Mouse (Mus musculus) G1E (cell line): ENCODE measurements around the gene Slc34a2. TPM values are rescaled to one million over a fixed set of nuclear protein-coding genes. Genes with fewer than 3 reads are reported as not detected.

Experiments
- ATAC-seq: 2 replicates; pipeline ENCODE4 v1.8.0; 2016; ENCODE audit warnings: mild to moderate bottlenecking; ENCODE audit not compliant: insufficient number of reproducible peaks, poor library complexity, low FRiP score, severe bottlenecking; ENCODE audit errors: extremely low read depth
- DNase-seq: peaks from one replicate; pipeline ENCODE4 v3.0.0; 2012; ENCODE audit warnings: low spot score
- H3K27me3 ChIP-seq: 2 replicates; pipeline ENCODE4 v1.6.1; 2012; ENCODE audit warnings: mild to moderate bottlenecking, low read length, inconsistent platforms; ENCODE audit not compliant: insufficient read depth
- H3K36me3 ChIP-seq: replicated peaks from 2 replicates; pipeline ENCODE3; 2012; ENCODE audit warnings: mild to moderate bottlenecking, inconsistent platforms
- H3K4me1 ChIP-seq: 2 replicates; pipeline ENCODE4 v1.6.1; 2012; ENCODE audit warnings: low read depth, low read length, inconsistent platforms, mixed read lengths; ENCODE audit not compliant: insufficient read depth
- H3K4me3 ChIP-seq: 2 replicates; pipeline ENCODE4 v1.5.1; 2012; ENCODE audit warnings: low read depth, mild to moderate bottlenecking, inconsistent platforms, low read length, moderate library complexity, mixed read lengths
- H3K9me3 ChIP-seq: replicated peaks from 2 replicates; pipeline ENCODE4 v1.6.1; 2012; ENCODE audit warnings: inconsistent platforms
- CTCF ChIP-seq: IDR thresholded peaks from 2 replicates; pipeline ENCODE4 v1.5.1; 2012; ENCODE audit warnings: low read depth, low read length, inconsistent platforms, mixed read lengths
- GATA1 ChIP-seq: IDR thresholded peaks from 2 replicates; pipeline ENCODE4 v1.6.1; 2012; ENCODE audit warnings: borderline replicate concordance, low read length, inconsistent platforms, mixed read lengths
- GATA2 ChIP-seq: IDR thresholded peaks from 2 replicates; pipeline ENCODE4 v1.6.1; 2012; ENCODE audit warnings: low read depth, low read length, inconsistent platforms, borderline replicate concordance
- POLR2AphosphoS5 ChIP-seq: IDR thresholded peaks from 2 replicates; pipeline ENCODE4 v1.6.1; 2012; ENCODE audit warnings: low read depth, low read length, inconsistent platforms; ENCODE audit not compliant: insufficient replicate concordance
- TAL1 ChIP-seq: conservative IDR thresholded peaks from 2 replicates; pipeline ENCODE4 v1.6.1; 2012; ENCODE audit warnings: low read depth, low read length, inconsistent platforms, mixed read lengths
- polyA plus RNA-seq: library from polyadenylated mRNA; stranded (reverse); fragments of >175 nt; gene quantifications from 2 replicates; pipeline ENCODE4 v1.2.3, GENCODE M21; 2012
- total RNA-seq, 2 experiments: library from RNA; stranded (forward) in 1 of 2; stranded (reverse) in 1 of 2; fragments of 200-1000 nt in 1 of 2; fragments of >200 nt in 1 of 2; fragmentation: Nextera tagmentation in 1 of 2; gene quantifications; 2 replicates each; pipeline ENCODE4 v1.2.3; 2014 to 2017

The Slc34a2 gene
- total and polyA plus RNA-seq, 3 experiments = 0.11 TPM; not detected in 2

DNA sequence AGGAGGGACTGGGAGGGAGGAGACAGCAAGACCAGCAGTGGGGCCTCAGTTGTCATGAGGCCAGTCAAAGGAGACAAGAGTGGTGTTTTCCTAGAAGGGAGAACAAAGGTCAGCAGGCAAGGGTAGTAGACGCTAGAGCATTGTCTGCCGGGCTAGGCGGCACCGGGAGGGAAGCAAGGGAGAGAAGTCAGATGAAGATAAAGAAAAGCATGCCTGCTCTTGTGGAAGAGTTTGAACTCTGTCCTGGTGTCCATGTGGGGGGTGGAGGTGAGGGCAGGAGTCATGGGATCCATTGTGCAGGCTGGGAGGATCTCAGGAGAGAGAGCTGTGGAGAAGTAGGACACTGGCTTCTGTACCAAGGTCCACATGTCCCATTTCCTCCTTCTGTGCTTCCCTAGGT, 40.6 kb downstream of the Slc34a2 start:
- Histone ChIP-seq H3K4me1 (no peaks in the 10 kb centered on the region), H3K27me3 (no peaks in the 10 kb centered on the region), H3K36me3 (no peaks in the 10 kb centered on the region), H3K4me3 (no peak overlapping the region), H3K9me3 (peaks cover 5% of the 10 kb centered on the region; the same call in 1 of the 2 replicates)
- no peak for TF ChIP-seq GATA1
- no peak for TF ChIP-seq CTCF
- TF ChIP-seq TAL1 = no peak
- no peak for TF ChIP-seq POLR2AphosphoS5
- no peak for TF ChIP-seq GATA2
- no peak for ATAC-seq
- DNase-seq = no peak

DNA sequence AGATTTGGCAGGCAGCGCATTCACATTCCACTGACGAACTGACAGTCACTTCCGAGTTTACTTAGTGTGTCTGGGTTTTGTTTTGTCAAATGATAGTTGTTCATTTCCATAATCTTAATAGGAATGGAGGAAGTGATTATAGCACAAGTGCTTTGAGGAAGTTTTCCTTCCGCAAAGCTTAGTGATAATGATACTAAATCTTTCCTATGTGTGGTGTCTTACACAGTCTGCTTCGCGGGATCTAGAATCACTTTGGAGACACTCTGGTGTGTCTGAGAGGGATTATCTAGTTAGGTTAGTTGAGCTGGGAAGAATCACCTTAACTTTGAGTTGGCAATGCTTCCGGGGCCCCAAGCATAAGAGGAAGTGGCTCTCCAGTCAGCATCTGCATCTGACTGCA, 49.6 kb downstream of the Slc34a2 start:
- Histone ChIP-seq H3K4me1 (no peaks in the 10 kb centered on the region), H3K4me3 (no peak overlapping the region), H3K9me3 (peaks cover 14% of the 10 kb centered on the region), H3K27me3 (no peaks in the 10 kb centered on the region), H3K36me3 (no peaks in the 10 kb centered on the region)
- ATAC-seq (no peak), DNase-seq (no peak)
- TF ChIP-seq GATA2 = no peak
- no peak for TF ChIP-seq POLR2AphosphoS5
- TF ChIP-seq GATA1 = no peak
- TF ChIP-seq CTCF = no peak
- TF ChIP-seq TAL1 = no peak

DNA sequence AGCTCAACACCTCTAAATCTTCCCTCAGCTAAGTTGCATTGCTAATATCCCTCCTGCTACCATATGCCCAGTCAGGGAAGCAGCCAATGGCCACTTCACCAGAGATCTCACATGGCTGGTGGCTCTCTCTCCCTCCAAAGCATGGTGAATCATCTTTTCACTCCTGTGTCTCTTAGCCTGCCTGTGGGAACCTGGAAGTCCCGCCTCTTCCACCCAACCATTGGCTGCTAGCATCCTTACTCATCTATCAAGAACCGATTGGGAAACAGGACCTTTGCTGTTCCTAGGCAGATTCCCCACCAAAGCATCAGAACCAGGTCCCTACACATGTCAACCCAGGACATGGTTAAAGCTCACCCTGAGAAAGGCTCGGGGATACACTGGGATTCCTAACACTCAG, 53.5 kb downstream of the Slc34a2 start:
- Histone ChIP-seq H3K9me3 (peaks cover 5% of the 10 kb centered on the region), H3K4me3 (no peak overlapping the region), H3K36me3 (no peaks in the 10 kb centered on the region), H3K4me1 (no peaks in the 10 kb centered on the region), H3K27me3 (no peaks in the 10 kb centered on the region)
- no peak for TF ChIP-seq POLR2AphosphoS5
- no peak for TF ChIP-seq GATA1
- no peak for TF ChIP-seq CTCF
- no peak for TF ChIP-seq GATA2
- TF ChIP-seq TAL1 = no peak
- ATAC-seq (no peak), DNase-seq (no peak)

DNA sequence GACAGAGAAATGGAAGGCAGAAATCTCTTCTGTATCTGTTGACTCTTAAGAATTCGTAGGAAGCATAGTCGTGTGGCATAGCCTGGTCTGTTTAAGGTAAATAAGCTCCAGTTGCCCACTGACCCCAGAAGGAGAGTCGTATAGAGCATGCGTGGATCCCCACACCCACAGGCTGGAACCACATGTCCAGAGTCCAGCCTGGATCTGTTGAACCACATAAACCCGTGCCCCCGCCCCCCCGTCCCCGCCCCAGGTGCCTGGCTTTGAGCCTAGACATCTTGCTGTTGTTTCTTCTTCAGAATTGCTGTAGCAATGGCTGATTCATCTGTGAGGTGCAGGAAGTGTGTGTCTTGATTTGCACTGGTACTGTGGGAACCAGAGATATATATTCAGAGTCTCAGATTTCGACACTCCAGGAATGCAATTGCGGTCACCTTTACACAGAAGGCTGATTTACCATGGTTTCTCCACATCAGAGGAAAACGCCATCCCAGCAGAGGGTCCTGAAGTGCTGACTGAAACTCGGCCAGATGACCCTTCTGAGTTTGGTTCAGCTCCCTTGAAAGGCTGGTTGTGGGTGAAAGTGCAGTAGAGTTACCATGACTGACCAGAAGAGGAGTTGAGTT, 64.1 kb downstream of the Slc34a2 start:
- ATAC-seq = no peak
- TF ChIP-seq CTCF (no peak), TAL1 (no peak), POLR2AphosphoS5 (no peak), GATA2 (no peak), GATA1 (no peak)
- DNase-seq = no peak
- Histone ChIP-seq H3K4me1 (no peaks in the 10 kb centered on the region), H3K36me3 (no peaks in the 10 kb centered on the region), H3K27me3 (no peaks in the 10 kb centered on the region), H3K9me3 (peaks cover 27% of the 10 kb centered on the region), H3K4me3 (no peak overlapping the region)

DNA sequence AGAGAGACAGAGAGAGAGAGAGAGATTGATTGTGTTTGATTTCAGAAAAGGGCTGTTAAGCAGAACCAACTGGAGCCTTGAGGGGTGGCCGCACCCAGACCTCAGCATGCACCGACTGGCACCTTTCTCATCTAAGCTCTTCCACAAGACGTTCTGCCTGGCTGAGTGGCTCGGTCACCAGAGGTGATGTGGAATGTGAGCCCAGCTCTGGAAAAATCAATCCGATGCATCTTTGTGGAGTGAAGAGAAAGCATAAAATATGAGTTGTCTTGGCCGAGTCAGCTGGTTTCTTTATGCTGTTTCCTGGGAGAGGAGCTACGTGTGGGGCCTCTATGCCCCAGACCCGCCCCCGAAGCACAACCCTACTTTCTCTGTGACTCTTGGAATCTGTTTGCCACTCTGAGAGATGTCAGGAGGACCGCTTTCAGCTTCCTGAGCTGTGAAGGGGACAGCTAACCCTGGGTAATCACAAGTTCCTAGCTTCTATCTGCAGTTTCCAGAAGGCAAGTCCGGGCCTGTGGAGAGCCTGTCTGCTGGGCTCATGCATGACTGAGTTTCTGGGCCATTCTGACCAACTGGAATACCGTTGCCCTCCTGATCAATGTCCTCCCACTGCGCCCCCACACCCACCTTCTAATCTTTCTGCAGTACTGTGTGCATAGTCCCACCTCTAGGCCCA, 66.4 kb downstream of the Slc34a2 start:
- H3K4me1 ChIP-seq = no peaks in the 10 kb centered on the region
- H3K27me3 ChIP-seq = no peaks in the 10 kb centered on the region
- TF ChIP-seq CTCF = no peak
- TF ChIP-seq GATA1 = no peak
- no peak for TF ChIP-seq GATA2
- TF ChIP-seq POLR2AphosphoS5 = no peak
- DNase-seq = no peak
- ATAC-seq = no peak
- no peak overlapping the region for H3K4me3 ChIP-seq
- H3K9me3 ChIP-seq = peaks cover 31% of the 10 kb centered on the region
- H3K36me3 ChIP-seq = no peaks in the 10 kb centered on the region

DNA sequence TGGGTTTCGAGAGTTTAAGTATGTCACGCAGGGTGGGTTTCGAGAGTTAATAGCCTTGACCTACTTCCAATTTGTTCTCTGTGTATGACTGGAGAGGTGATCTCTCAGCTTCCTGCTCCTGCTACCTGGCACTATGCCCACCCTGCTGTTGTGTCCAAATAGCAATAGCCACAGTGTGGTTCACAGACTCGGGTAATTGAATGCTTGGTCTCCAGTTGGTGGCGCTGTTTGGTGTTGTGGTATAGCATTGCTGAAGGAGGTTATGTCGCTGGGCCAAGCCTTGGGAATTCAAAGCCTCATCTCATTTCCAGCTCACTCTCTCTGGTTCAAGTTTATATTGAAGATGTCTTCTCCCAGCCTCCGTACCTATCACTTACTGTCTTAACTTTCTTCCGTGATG, 67.8 kb downstream of the Slc34a2 start:
- no peak for TF ChIP-seq POLR2AphosphoS5
- TF ChIP-seq GATA1 = no peak
- no peak for TF ChIP-seq TAL1
- no peak for TF ChIP-seq CTCF
- no peak for TF ChIP-seq GATA2
- no peak overlapping the region for H3K4me3 ChIP-seq
- H3K9me3 ChIP-seq = peaks cover 40% of the 10 kb centered on the region
- DNase-seq = no peak
- no peaks in the 10 kb centered on the region for H3K4me1 ChIP-seq
- no peaks in the 10 kb centered on the region for H3K36me3 ChIP-seq
- no peaks in the 10 kb centered on the region for H3K27me3 ChIP-seq
- no peak for ATAC-seq

DNA sequence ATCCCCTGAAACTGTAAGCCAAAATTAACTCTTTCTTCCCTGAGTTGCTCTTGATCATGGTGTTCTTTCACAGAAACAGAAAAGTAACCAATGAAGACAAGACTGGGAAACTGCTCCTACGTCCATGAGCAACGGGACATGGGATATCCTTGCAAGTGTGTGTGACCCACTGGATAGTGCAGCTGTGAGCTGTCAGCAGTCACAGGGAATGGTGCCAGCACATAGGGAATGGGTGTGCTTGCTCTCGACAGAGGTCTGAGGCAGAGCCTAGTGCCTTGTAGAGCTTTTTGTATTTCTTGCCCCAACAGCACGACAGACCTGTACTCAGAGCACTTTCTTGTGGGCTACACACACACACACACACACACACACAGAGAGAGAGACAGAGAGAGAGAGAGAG, 68.2 kb downstream of the Slc34a2 start:
- DNase-seq (no peak), ATAC-seq (no peak)
- Histone ChIP-seq H3K4me3 (no peak overlapping the region), H3K4me1 (no peaks in the 10 kb centered on the region), H3K27me3 (no peaks in the 10 kb centered on the region), H3K9me3 (peaks cover 41% of the 10 kb centered on the region), H3K36me3 (no peaks in the 10 kb centered on the region)
- TF ChIP-seq GATA1 = no peak
- no peak for TF ChIP-seq GATA2
- no peak for TF ChIP-seq POLR2AphosphoS5
- no peak for TF ChIP-seq CTCF
- TF ChIP-seq TAL1 = no peak
